Mouse (Mus musculus) ES-E14 (cell line): ENCODE measurements at regions not wholly inside any gene's neighbourhood (a gene's known extent, or its start where the extent isn't known, plus 50 kb on each side); places are given as distances from the start of the nearest gene placed in this dataset.

Experiments used
- DNase-seq: peaks from one replicate; pipeline ENCODE4 v3.0.0-alpha.2; 2013; ENCODE audit warnings: low read depth, low spot score
- H3K27ac ChIP-seq: 2 replicates; pipeline ENCODE4 v1.5.1; 2012; ENCODE audit warnings: low read depth, mild to moderate bottlenecking, low read length, moderate library complexity, mixed read lengths; ENCODE audit not compliant: poor library complexity, insufficient read depth, severe bottlenecking
- H3K36me3 ChIP-seq: 2 replicates; pipeline ENCODE4 v1.6.1; 2012; ENCODE audit warnings: mild to moderate bottlenecking, low read length, moderate library complexity, mixed read lengths; ENCODE audit not compliant: control insufficient read depth, poor library complexity, insufficient read depth, severe bottlenecking
- H3K4me1 ChIP-seq, 2 experiments: fragments of 150-350 bp in 1 of 2; sonication (generic) in 1 of 2; 2 replicates each; pipeline ENCODE4 v1.6.1; 2012; ENCODE audit warnings: low read length in 2 of 2, mild to moderate bottlenecking in 1 of 2, mixed read lengths in 1 of 2; ENCODE audit not compliant: control insufficient read depth in 2 of 2, insufficient read depth in 2 of 2, poor library complexity in 1 of 2
- H3K4me3 ChIP-seq, 2 experiments: fragments of 150-350 bp in 1 of 2; sonication (generic) in 1 of 2; 2 replicates each; pipeline ENCODE4 v1.5.1; 2012; ENCODE audit warnings: low read length in 2 of 2, low read depth in 1 of 2, mild to moderate bottlenecking in 1 of 2, mixed read lengths in 1 of 2; ENCODE audit not compliant: insufficient read depth in 1 of 2, poor library complexity in 1 of 2, severe bottlenecking in 1 of 2
- H3K9ac ChIP-seq: 2 replicates; pipeline ENCODE4 v1.6.1; 2012; ENCODE audit warnings: low read depth, mild to moderate bottlenecking, low read length, mixed read lengths; ENCODE audit not compliant: poor library complexity, insufficient read depth, severe bottlenecking
- H3K9me3 ChIP-seq: fragments of 150-350 bp; sonication (generic); 2 replicates; pipeline ENCODE4 v1.6.1; 2012; ENCODE audit warnings: low read depth, mild to moderate bottlenecking, low read length; ENCODE audit not compliant: control insufficient read depth, insufficient read depth
- CHD2 ChIP-seq: IDR thresholded peaks from 2 replicates; pipeline ENCODE4 v1.6.1; 2014; ENCODE audit warnings: mild to moderate bottlenecking, low read depth, low read length, inconsistent platforms
- HCFC1 ChIP-seq: IDR thresholded peaks from 2 replicates; pipeline ENCODE4 v1.6.1; 2012; ENCODE audit warnings: low read length, inconsistent platforms, borderline replicate concordance; ENCODE audit not compliant: insufficient read depth
- MAFK ChIP-seq: IDR thresholded peaks from 2 replicates; pipeline ENCODE4 v1.6.1; 2014; ENCODE audit warnings: mild to moderate bottlenecking, low read depth, low read length, inconsistent platforms; ENCODE audit not compliant: insufficient read depth
- ZC3H11A ChIP-seq: IDR thresholded peaks from 2 replicates; pipeline ENCODE4 v1.6.1; 2012; ENCODE audit warnings: low read depth, mild to moderate bottlenecking, inconsistent platforms, low read length, borderline replicate concordance
- ZNF384 ChIP-seq: IDR thresholded peaks from 2 replicates; pipeline ENCODE4 v1.6.1; 2012; ENCODE audit warnings: low read depth, low read length, inconsistent platforms
- in situ Hi-C, 2 experiments: fragments of 600-800 bp; cut with MboI; formaldehyde crosslinking; loops; one replicate each; pipeline ENCODE4 v1.15.1; 2025; ENCODE audit warnings: low sequenced_read_pairs in 2 of 2, inconsistent platforms in 1 of 2; ENCODE audit not compliant: unreplicated experiment in 2 of 2

- Histone ChIP-seq H3K27ac (no peak overlapping the region), H3K4me1 (no peaks in the 10 kb centered on the region), H3K36me3 (no peaks in the 10 kb centered on the region), H3K4me3 (no peak overlapping the region), H3K9ac (no peak overlapping the region), H3K9me3 (no peaks in the 10 kb centered on the region)
- in situ Hi-C loops: no loop called here
- TF ChIP-seq ZNF384 (no peak), MAFK (no peak)
- no peak for DNase-seq
These were observed 94.0 kb upstream of the Egr2 start for GRCm38 (mm10) chr10:67441243-67441642.

- no peak for TF ChIP-seq ZC3H11A
- Histone ChIP-seq H3K4me1 (no peaks in the 10 kb centered on the region), H3K36me3 (no peaks in the 10 kb centered on the region), H3K27ac (no peak overlapping the region), H3K9ac (no peak overlapping the region), H3K4me3 (no peak overlapping the region), H3K9me3 (no peaks in the 10 kb centered on the region)
- no peak for DNase-seq
- in situ Hi-C loops: no loop called here
These were observed 86.4 kb upstream of the Egr2 start for GRCm38 (mm10) chr10:67448875-67449274.

DNA sequence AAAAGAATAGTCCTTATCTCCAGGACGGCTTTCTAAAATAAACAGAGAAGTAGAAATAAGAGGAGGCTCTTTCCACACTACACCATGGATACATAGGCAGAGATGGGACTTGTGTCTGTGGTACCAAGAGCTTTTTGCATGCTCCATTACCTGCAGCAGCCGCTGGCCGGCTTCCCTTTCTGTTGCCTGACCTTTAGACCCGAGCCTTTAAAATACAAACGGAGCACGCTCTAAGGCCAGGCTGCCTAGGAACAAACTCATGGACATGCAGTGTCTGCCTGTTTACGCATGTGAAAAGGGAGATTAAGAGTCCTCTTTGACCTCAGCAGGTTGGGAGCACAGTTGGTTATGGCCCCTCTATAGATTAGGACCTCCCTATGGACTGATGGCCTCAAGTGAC, 81.1 kb upstream of the Egr2 start:
- Histone ChIP-seq H3K27ac (no peak overlapping the region), H3K4me1 (peaks cover 2 to 3% of the 10 kb centered on the region in 2 experiments; a peak in 2 of 4 replicates), H3K9ac (no peak overlapping the region), H3K9me3 (no peaks in the 10 kb centered on the region), H3K36me3 (no peaks in the 10 kb centered on the region), H3K4me3 (no peak overlapping the region)
- DNase-seq: no peak
- TF ChIP-seq CHD2 (no peak), ZC3H11A (no peak), HCFC1 (no peak), ZNF384 (no peak), MAFK (no peak)
- in situ Hi-C loops: no loop called here

DNA sequence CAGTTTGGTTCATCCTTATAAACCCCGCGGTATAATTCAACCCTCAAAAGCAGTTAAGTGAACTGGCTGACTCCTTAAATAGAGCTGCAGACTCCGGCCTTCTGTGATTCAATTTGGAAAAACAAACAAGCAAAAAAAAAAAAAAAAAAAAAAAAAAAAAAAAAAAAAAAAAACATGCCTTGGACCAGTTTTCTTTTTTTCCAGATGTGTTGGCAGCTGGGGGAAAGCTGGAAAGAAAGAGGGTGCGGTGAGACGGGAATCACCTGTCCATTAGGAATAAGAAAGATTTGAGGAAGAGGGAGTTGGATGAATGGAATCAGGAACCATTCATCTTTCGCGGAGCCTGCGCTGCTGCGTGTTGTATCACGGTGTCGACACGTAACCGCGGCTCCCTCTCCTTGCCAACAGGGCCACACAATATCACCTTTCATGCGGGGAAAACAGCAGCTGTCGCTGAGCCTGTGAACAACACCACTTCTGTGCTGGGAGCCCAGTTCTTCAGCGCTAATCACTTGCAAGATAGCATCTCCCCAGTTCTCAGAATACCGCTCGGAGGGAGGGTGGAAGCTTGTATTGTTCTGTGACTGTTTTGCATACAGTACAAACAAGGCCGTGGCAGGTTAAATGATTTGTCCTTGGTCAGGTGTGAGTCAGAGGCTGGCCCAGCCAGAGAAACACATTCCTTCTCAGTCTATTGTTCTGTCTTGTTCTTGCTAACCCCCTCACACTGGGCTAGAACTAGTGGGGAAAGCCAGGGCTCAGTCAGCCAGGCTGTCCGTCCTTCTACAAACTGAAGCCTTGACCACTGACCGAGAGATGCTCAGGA, 76.6 kb upstream of the Egr2 start:
- Histone ChIP-seq H3K27ac (peak overlapping the region; percentile 27; the same call in 1 of the 2 replicates), H3K9ac (no peak overlapping the region), H3K9me3 (no peaks in the 10 kb centered on the region), H3K4me1 (peaks cover 3 to 7% of the 10 kb centered on the region in 2 experiments; a peak in 2 of 4 replicates), H3K4me3 (peak overlapping the region in 1 of 2 experiments; percentile 15; a peak in 2 of 4 replicates), H3K36me3 (no peaks in the 10 kb centered on the region)
- TF ChIP-seq ZNF384: peak; percentile 95
- TF ChIP-seq ZC3H11A: no peak
- DNase-seq: peak; percentile 74
- in situ Hi-C loops: no loop called here

DNA sequence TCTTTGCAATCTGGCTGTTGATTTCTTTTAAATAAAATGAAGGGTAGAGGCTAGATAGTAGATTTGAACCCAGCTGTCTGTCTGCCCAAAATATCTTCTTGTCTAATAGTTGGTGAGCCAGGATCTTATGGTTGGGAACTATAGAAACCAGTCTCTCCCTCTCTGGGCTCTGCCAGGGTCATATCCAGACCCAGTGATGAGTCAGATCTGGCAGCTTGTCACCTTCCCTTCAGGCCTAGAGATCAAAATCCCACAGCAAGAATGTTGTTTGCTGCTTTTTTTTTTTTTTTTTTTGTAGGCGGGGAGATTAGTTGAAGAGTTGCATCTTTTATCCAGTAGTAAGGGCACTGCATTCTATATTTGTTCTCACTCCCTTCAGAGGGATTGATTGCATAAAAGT, 74.0 kb upstream of the Egr2 start:
- no peak overlapping the region for H3K27ac ChIP-seq
- H3K4me1 ChIP-seq: peaks cover 6 to 7% of the 10 kb centered on the region in 2 experiments; a peak in 2 of 4 replicates
- in situ Hi-C loops: no loop called here
- TF ChIP-seq CHD2 (no peak), ZNF384 (no peak), MAFK (no peak), HCFC1 (no peak), ZC3H11A (no peak)
- H3K36me3 ChIP-seq: no peaks in the 10 kb centered on the region
- no peak overlapping the region for H3K9ac ChIP-seq
- no peak for DNase-seq
- no peaks in the 10 kb centered on the region for H3K9me3 ChIP-seq
- no peak overlapping the region for H3K4me3 ChIP-seq
